Mouse (Mus musculus) heart, embryonic 14.5 days (tissue): ENCODE results near the gene Ap2b1. TPM values are rescaled to one million over a fixed set of nuclear protein-coding genes. Genes with fewer than 3 reads are reported as not detected.

Experiments used
- ATAC-seq: fragments of 200-750 bp; cut with Nextera tagmentation; 2 replicates; pipeline ENCODE4 v1.8.0; 2017; ENCODE audit warnings: low read depth, moderate TSS enrichment; ENCODE audit not compliant: insufficient number of reproducible peaks, insufficient read depth, low FRiP score
- H3K27ac ChIP-seq, 2 experiments: fragments of 200-500 bp in 1 of 2; fragments of 300-500 bp in 1 of 2; sonication (generic) in 1 of 2; replicated peaks in 1 of 2; 2 replicates each; pipeline ENCODE4 v1.5.1; 2012 to 2014; ENCODE audit warnings: low read depth in 2 of 2, low read length in 2 of 2, control low read depth in 1 of 2, mild to moderate bottlenecking in 1 of 2, mixed read lengths in 1 of 2; ENCODE audit not compliant: control insufficient read depth in 1 of 2, insufficient read depth in 1 of 2
- H3K27me3 ChIP-seq: fragments of 300-500 bp; sonication (generic); 2 replicates; pipeline ENCODE4 v1.6.1; 2014; ENCODE audit warnings: mild to moderate bottlenecking, low read length, control low read depth; ENCODE audit not compliant: control insufficient read depth, insufficient read depth
- H3K36me3 ChIP-seq: fragments of 300-500 bp; sonication (generic); 2 replicates; pipeline ENCODE4 v1.6.1; 2014; ENCODE audit warnings: mild to moderate bottlenecking, control low read depth, low read length, mixed read lengths; ENCODE audit not compliant: control insufficient read depth, insufficient read depth
- H3K4me1 ChIP-seq, 2 experiments: fragments of 200-500 bp in 1 of 2; fragments of 300-500 bp in 1 of 2; sonication (generic) in 1 of 2; 2 replicates each; pipeline ENCODE4 v1.6.1; 2012 to 2014; ENCODE audit warnings: low read length in 2 of 2, control low read depth in 1 of 2, mixed read lengths in 1 of 2; ENCODE audit not compliant: control insufficient read depth in 2 of 2, insufficient read depth in 2 of 2
- H3K4me2 ChIP-seq: fragments of 300-500 bp; sonication (generic); 2 replicates; pipeline ENCODE4 v1.6.1; 2014; ENCODE audit warnings: mild to moderate bottlenecking, low read length
- H3K4me3 ChIP-seq, 2 experiments: fragments of 200-500 bp in 1 of 2; fragments of 300-500 bp in 1 of 2; sonication (generic) in 1 of 2; 2 replicates each; pipeline ENCODE4 v1.5.1; 2012 to 2014; ENCODE audit warnings: low read length in 2 of 2, mild to moderate bottlenecking in 2 of 2, control low read depth in 1 of 2, low read depth in 1 of 2, moderate library complexity in 1 of 2; ENCODE audit not compliant: control insufficient read depth in 1 of 2, insufficient read depth in 1 of 2
- H3K9ac ChIP-seq: fragments of 300-500 bp; sonication (generic); 2 replicates; pipeline ENCODE4 v1.6.1; 2014; ENCODE audit warnings: mild to moderate bottlenecking, low read length
- H3K9me3 ChIP-seq: fragments of 300-500 bp; sonication (generic); 2 replicates; pipeline ENCODE4 v1.6.1; 2016; ENCODE audit warnings: low read length, control low read depth; ENCODE audit not compliant: control insufficient read depth
- WGBS: fragments of 180-500 bp; shearing (Covaris S2); extraction: QIAGEN DNeasy Blood & Tissue Kit; methylation state at CpG from one replicate; pipeline ENCODE4 v1.1.7; 2014; 5-methylcytosine and 5-hydroxymethylcytosine counted together
- polyA plus RNA-seq: library from polyadenylated mRNA; unstranded; fragments of >200 nt; fragmentation: Nextera tagmentation; extraction: Ambion mirVana; gene quantifications from 2 replicates; pipeline ENCODE4 v1.2.1, GENCODE M21; 2014

Ap2b1 gene
- polyA plus RNA-seq, 1 experiment from 2014 or later: 46.5 TPM

GRCm38 (mm10) chr11:83276251-83276650 is 22.6 kb upstream of the Ap2b1 start:
- Histone ChIP-seq H3K4me3 (no peak overlapping the region), H3K9me3 (no peaks in the 10 kb centered on the region), H3K4me2 (no peak overlapping the region), H3K4me1 (peaks cover 0 to 3% of the 10 kb centered on the region in 2 experiments; a peak in 1 of 4 replicates), H3K27me3 (no peaks in the 10 kb centered on the region), H3K9ac (no peak overlapping the region), H3K36me3 (no peaks in the 10 kb centered on the region), H3K27ac (no peak overlapping the region)
- no peak for ATAC-seq
- 57% methylated on average over 7 of the region's 7 CpGs for WGBS

GRCm38 (mm10) chr11:83279024-83279423 is 19.8 kb upstream of the Ap2b1 start:
- peaks cover 0 to 3% of the 10 kb centered on the region in 2 experiments; a peak in 1 of 4 replicates for H3K4me1 ChIP-seq
- no peaks in the 10 kb centered on the region for H3K9me3 ChIP-seq
- H3K27me3 ChIP-seq: no peaks in the 10 kb centered on the region
- WGBS: 78% methylated on average over 4 of the region's 4 CpGs
- ATAC-seq: no peak
- no peak overlapping the region for H3K9ac ChIP-seq
- H3K27ac ChIP-seq: no peak overlapping the region
- H3K4me2 ChIP-seq: no peak overlapping the region
- H3K36me3 ChIP-seq: no peaks in the 10 kb centered on the region
- H3K4me3 ChIP-seq: no peak overlapping the region

- Histone ChIP-seq H3K36me3 (no peaks in the 10 kb centered on the region), H3K4me1 (peaks cover 0 to 3% of the 10 kb centered on the region in 2 experiments; a peak in 1 of 4 replicates), H3K27ac (no peak overlapping the region), H3K9ac (no peak overlapping the region), H3K27me3 (no peaks in the 10 kb centered on the region), H3K4me2 (no peak overlapping the region), H3K9me3 (no peaks in the 10 kb centered on the region), H3K4me3 (no peak overlapping the region)
- ATAC-seq: no peak
- WGBS: 76% methylated on average over 6 of the region's 6 CpGs
These were observed 19.1 kb upstream of the Ap2b1 start for GRCm38 (mm10) chr11:83279691-83280090.

GRCm38 (mm10) chr11:83282084-83282483 is 16.7 kb upstream of the Ap2b1 start:
- H3K27me3 ChIP-seq: no peaks in the 10 kb centered on the region
- ATAC-seq: no peak
- no peak overlapping the region for H3K9ac ChIP-seq
- 65% methylated on average over 2 of the region's 2 CpGs for WGBS
- no peak overlapping the region for H3K4me2 ChIP-seq
- no peak overlapping the region for H3K4me3 ChIP-seq
- peaks cover 0 to 5% of the 10 kb centered on the region in 2 experiments; a peak in 1 of 4 replicates for H3K4me1 ChIP-seq
- no peaks in the 10 kb centered on the region for H3K36me3 ChIP-seq
- no peaks in the 10 kb centered on the region for H3K9me3 ChIP-seq
- H3K27ac ChIP-seq: no peak overlapping the region

- Histone ChIP-seq H3K4me1 (0 out of 4 replicates have a peak, but pooled peaks cover 0 to 2% of the 10 kb centered on the region in 2 experiments), H3K27me3 (no peaks in the 10 kb centered on the region), H3K9ac (no peak overlapping the region), H3K4me3 (no peak overlapping the region), H3K9me3 (no peaks in the 10 kb centered on the region), H3K27ac (no peak overlapping the region), H3K36me3 (no peaks in the 10 kb centered on the region), H3K4me2 (no peak overlapping the region)
- no peak for ATAC-seq
- WGBS: 83% methylated on average over 4 of the region's 4 CpGs
These were observed 13.2 kb upstream of the Ap2b1 start for GRCm38 (mm10) chr11:83285627-83286026.

GRCm38 (mm10) chr11:83286566-83286965 is 12.3 kb upstream of the Ap2b1 start, which contains the start of gene Slfn14:
Gene Slfn14, minus strand, starts transcription at chr11:83286726.
- Histone ChIP-seq H3K9ac (no peak within 1 kb of the TSS), H3K36me3 (no peaks in the 10 kb centered on the region), H3K27me3 (no peaks in the 10 kb centered on the region), H3K4me3 (no peak within 1 kb of the TSS), H3K27ac (no peak within 1 kb of the TSS), H3K4me2 (no peak within 1 kb of the TSS), H3K9me3 (no peaks in the 10 kb centered on the region), H3K4me1 (0 out of 4 replicates have a peak, but pooled peaks cover 0 to 2% of the 10 kb centered on the region in 2 experiments)
- 52% methylated on average over 1 of the region's 1 CpGs for WGBS
- no peak for ATAC-seq

GRCm38 (mm10) chr11:83289036-83289435 is 9.8 kb upstream of the Ap2b1 start:
- Histone ChIP-seq H3K36me3 (no peaks in the 10 kb centered on the region), H3K9ac (no peak overlapping the region), H3K27ac (no peak overlapping the region), H3K4me3 (no peak overlapping the region), H3K4me1 (peaks cover 2 to 12% of the 10 kb centered on the region in 2 experiments; a peak in 2 of 4 replicates), H3K27me3 (no peaks in the 10 kb centered on the region), H3K4me2 (no peak overlapping the region), H3K9me3 (no peaks in the 10 kb centered on the region)
- no peak for ATAC-seq
- 90% methylated on average over 5 of the region's 5 CpGs for WGBS

GRCm38 (mm10) chr11:83289633-83290032 is 9.2 kb upstream of the Ap2b1 start:
- no peaks in the 10 kb centered on the region for H3K27me3 ChIP-seq
- H3K36me3 ChIP-seq: peaks cover 1% of the 10 kb centered on the region
- no peak overlapping the region for H3K4me2 ChIP-seq
- H3K27ac ChIP-seq: no peak overlapping the region
- 80% methylated on average over 2 of the region's 2 CpGs for WGBS
- no peak overlapping the region for H3K4me3 ChIP-seq
- no peak for ATAC-seq
- H3K9me3 ChIP-seq: no peaks in the 10 kb centered on the region
- H3K4me1 ChIP-seq: peaks cover 2 to 12% of the 10 kb centered on the region in 2 experiments; a peak in 2 of 4 replicates
- H3K9ac ChIP-seq: no peak overlapping the region
